Mouse (Mus musculus): ENCODE results near the gene Tcf7. TPM values are rescaled to one million over a fixed set of nuclear protein-coding genes. Genes with fewer than 3 reads are reported as not detected.
A peak's percentile ranks its signal among the peaks of the same experiment; 100 is the strongest.

Tcf7 gene
- polyA plus RNA-seq, 2 experiments, result 1.6 to 1.8 TPM

DNA sequence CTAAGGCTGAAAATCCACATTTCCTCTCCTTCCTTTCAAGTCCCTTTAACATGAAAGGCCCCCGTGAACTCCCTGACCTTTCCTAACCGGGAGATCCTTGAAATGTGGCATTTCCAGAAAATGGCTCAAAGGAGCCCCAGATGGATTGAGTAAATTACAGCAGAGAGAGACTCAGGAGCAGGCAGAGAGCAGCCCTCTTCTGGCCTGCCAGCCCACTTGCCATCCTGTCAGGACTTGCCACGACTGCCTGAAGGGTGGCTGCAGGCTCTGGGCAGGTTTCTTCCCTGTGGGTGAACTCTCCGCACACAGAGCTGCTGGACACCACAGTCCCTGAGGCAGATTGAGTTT lies 4.1 kb upstream of the Tcf7 start:
- TF ChIP-seq CTCF (IDR thresholded peaks at IDR 0.05; ENCODE audit: low read depth) (no peak), EP300 (IDR thresholded peaks at IDR 0.05; ENCODE audit: low read depth) (no peak)
- 30% methylated on average over 4 of the region's 4 CpGs for WGBS (ENCODE audit: insufficient replicate concordance)
- Histone ChIP-seq H3K9me3 (ENCODE audit: control insufficient read depth, low read length) (no peaks in the 10 kb centered on the region), H3K9ac (replicated peaks) (no peak overlapping the region), H3K36me3 (replicated peaks; ENCODE audit: control insufficient read depth, insufficient read depth, low read depth) (no peaks in the 10 kb centered on the region), H3K4me2 (ENCODE audit: low read depth) (no peak overlapping the region), H3K4me3 (ENCODE audit: insufficient read depth in 1 of 2, low read depth in 2 of 2, low read length in 2 of 2) (no peak overlapping the region), H3K27ac (no peak overlapping the region), H3K27me3 (ENCODE audit: control insufficient read depth, insufficient read depth, low read length) (peaks cover 36% of the 10 kb centered on the region), H3K4me1 (replicated peaks; ENCODE audit: control insufficient read depth in 2 of 2, insufficient read depth in 2 of 2, low read length in 1 of 2) (peaks cover 0 to 5% of the 10 kb centered on the region in 2 experiments; a peak in 2 of 4 replicates)
- DNase-seq (ENCODE audit: low read depth in 3 of 3, low spot score in 3 of 3) (no peak), ATAC-seq (ENCODE audit: insufficient read depth) (no peak)

DNA sequence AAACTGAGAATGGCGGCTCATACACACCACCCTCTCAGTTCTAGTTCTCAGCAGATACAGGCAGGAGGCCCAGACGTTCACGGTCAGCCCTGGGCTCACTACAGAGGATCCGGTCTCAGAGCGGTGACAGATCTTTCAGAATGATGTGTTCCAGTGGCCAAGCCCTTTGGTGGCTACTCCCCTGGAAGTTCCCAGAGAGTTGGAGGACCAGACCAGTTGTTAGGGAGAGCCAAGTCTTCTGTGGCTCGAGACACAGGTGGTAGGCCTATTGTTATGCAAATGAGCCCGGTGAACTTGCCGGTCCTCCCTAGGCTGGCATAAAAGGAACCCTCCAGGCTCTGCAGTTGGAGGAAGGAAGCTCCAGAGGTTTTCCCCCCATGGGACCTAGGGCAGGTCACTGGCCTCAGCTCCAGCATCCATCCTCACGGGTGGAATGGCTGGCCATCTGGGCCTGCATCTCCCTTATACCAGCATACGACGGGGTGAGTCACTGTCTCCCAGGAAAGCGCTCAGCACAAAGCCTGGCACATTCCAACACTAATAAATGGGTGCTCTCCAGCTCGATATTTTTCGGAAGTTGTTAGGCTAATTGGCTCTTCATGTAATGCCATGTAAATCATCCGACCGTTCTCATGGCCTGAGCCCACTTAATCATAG lies 3.6 kb upstream of the Tcf7 start:
- ATAC-seq (ENCODE audit: insufficient read depth), result no peak
- Histone ChIP-seq H3K4me3 (ENCODE audit: insufficient read depth in 1 of 2, low read depth in 2 of 2, low read length in 2 of 2) (no peak overlapping the region), H3K9me3 (ENCODE audit: control insufficient read depth, low read length) (no peaks in the 10 kb centered on the region), H3K4me2 (ENCODE audit: low read depth) (no peak overlapping the region), H3K4me1 (replicated peaks; ENCODE audit: control insufficient read depth in 2 of 2, insufficient read depth in 2 of 2, low read length in 1 of 2) (peaks cover 0 to 5% of the 10 kb centered on the region in 2 experiments; a peak in 2 of 4 replicates), H3K27me3 (ENCODE audit: control insufficient read depth, insufficient read depth, low read length) (peaks cover 41% of the 10 kb centered on the region), H3K9ac (replicated peaks) (no peak overlapping the region), H3K27ac (no peak overlapping the region), H3K36me3 (replicated peaks; ENCODE audit: control insufficient read depth, insufficient read depth, low read depth) (no peaks in the 10 kb centered on the region)
- no peak for TF ChIP-seq CTCF (IDR thresholded peaks at IDR 0.05; ENCODE audit: low read depth)
- no peak for TF ChIP-seq EP300 (IDR thresholded peaks at IDR 0.05; ENCODE audit: low read depth)
- DNase-seq (ENCODE audit: low read depth in 3 of 3, low spot score in 3 of 3), result no peak
- 54% methylated on average over 16 of the region's 16 CpGs for WGBS (ENCODE audit: insufficient replicate concordance)

DNA sequence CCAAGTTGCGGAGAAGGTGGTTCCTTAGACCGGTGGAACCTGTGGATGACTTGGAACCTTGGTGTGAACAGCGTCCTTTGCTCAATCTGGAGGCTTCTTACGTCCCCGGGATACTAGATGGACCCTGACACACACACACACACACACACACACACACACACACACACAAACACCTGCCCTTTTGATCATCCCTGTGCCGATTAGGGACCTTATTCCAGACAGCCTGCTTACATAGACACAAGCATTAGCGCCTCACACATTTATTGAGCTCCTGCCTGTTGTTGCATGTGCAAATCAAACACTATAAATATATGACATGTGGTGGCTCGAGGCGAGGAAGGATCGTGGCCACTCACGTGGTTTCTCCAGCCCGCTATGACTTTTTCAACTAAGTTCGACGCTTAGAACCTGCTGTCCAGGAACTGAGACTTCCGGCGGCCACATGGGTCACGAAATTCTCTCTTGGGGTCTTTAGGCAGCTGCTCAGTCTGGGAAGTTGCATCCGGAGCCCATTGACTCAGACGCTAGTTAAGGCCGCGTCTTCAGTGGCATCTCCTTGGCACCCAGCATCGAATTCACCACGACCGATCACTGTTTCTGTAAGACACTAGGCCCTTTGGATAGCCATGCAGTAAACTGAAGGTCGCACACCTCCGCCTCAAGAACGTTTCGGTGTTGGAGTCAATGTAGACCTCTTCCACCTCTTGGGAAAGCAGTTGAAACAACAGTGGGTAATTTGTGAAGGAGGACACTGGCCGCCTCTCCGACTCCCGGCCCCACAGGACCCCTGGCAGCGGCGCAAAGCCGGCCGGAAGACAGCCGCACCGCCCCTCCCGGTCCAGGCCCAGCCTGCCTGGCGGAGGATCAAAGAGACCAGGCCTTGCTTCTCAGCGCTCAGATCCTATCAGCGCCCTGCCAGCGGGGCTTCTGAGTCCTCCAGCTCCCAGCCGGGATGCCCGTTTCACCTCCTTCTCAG lies 1.1 kb upstream of the Tcf7 start:
- peaks cover 42% of the 10 kb centered on the region for H3K27me3 ChIP-seq (ENCODE audit: control insufficient read depth, insufficient read depth, low read length)
- H3K27ac ChIP-seq, result no peak overlapping the region
- TF ChIP-seq CTCF (IDR thresholded peaks at IDR 0.05; ENCODE audit: low read depth) (no peak), EP300 (IDR thresholded peaks at IDR 0.05; ENCODE audit: low read depth) (no peak)
- no peaks in the 10 kb centered on the region for H3K9me3 ChIP-seq (ENCODE audit: control insufficient read depth, low read length)
- DNase-seq (ENCODE audit: low read depth in 3 of 3, low spot score in 3 of 3) (no peak), ATAC-seq (ENCODE audit: insufficient read depth) (peak; percentile 12; the same call in 1 of the 2 replicates)
- peak overlapping the region; percentile 65 for H3K4me2 ChIP-seq (ENCODE audit: low read depth)
- peak overlapping the region; percentile 31 to 57; a peak in 2 of 4 replicates for H3K4me3 ChIP-seq (ENCODE audit: insufficient read depth in 1 of 2, low read depth in 2 of 2, low read length in 2 of 2)
- no peaks in the 10 kb centered on the region for H3K36me3 ChIP-seq (replicated peaks; ENCODE audit: control insufficient read depth, insufficient read depth, low read depth)
- H3K4me1 ChIP-seq (replicated peaks; ENCODE audit: control insufficient read depth in 2 of 2, insufficient read depth in 2 of 2, low read length in 1 of 2), result peaks cover 0 to 5% of the 10 kb centered on the region in 2 experiments; a peak in 2 of 4 replicates
- 9% methylated on average over 44 of the region's 44 CpGs for WGBS (ENCODE audit: insufficient replicate concordance)
- H3K9ac ChIP-seq (replicated peaks), result no peak overlapping the region

DNA sequence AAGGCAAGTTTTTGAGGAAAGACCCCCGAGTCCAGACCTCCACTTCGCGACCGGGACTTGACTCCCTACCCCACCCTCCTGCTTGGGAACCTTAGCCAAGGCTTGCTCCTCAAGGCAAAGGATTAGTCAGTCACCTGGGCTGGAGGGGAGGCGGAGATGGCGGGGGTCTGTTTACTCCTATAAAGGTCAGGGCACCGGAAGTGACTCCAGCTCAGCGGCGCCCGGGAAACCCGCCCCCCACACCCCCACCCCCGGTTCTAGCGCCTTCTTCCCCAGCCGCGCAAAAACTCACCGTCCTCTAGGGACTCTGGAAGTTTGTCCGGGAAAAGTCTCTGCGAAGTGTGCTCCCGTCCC lies 417 bp downstream of the Tcf7 start:
- peaks cover 42% of the 10 kb centered on the region for H3K27me3 ChIP-seq (ENCODE audit: control insufficient read depth, insufficient read depth, low read length)
- H3K9me3 ChIP-seq (ENCODE audit: control insufficient read depth, low read length), result no peaks in the 10 kb centered on the region
- H3K9ac ChIP-seq (replicated peaks), result no peak overlapping the region
- peaks cover 0 to 5% of the 10 kb centered on the region in 2 experiments; a peak in 2 of 4 replicates for H3K4me1 ChIP-seq (replicated peaks; ENCODE audit: control insufficient read depth in 2 of 2, insufficient read depth in 2 of 2, low read length in 1 of 2)
- no peak; the same call in 1 of the 2 replicates for ATAC-seq (ENCODE audit: insufficient read depth)
- H3K4me3 ChIP-seq (ENCODE audit: insufficient read depth in 1 of 2, low read depth in 2 of 2, low read length in 2 of 2), result peak overlapping the region; percentile 21 to 57
- no peak overlapping the region for H3K27ac ChIP-seq
- H3K4me2 ChIP-seq (ENCODE audit: low read depth), result peak overlapping the region; percentile 65
- no peaks in the 10 kb centered on the region for H3K36me3 ChIP-seq (replicated peaks; ENCODE audit: control insufficient read depth, insufficient read depth, low read depth)
- TF ChIP-seq EP300 (IDR thresholded peaks at IDR 0.05; ENCODE audit: low read depth) (no peak), CTCF (IDR thresholded peaks at IDR 0.05; ENCODE audit: low read depth) (no peak)
- DNase-seq (ENCODE audit: low read depth in 3 of 3, low spot score in 3 of 3), result no peak
- 4% methylated on average over 19 of the region's 19 CpGs for WGBS (ENCODE audit: insufficient replicate concordance)

Measured in liver, embryonic 14.5 days (tissue).